Mouse (Mus musculus) adrenal gland, postnatal 4 days (tissue): ENCODE data around the gene Gm20388. TPM values are rescaled to one million over a fixed set of nuclear protein-coding genes. Genes with fewer than 3 reads are reported as not detected.

Source experiments
- DNase-seq, 2 experiments: peaks; one replicate each; pipeline ENCODE4 v3.0.0; 2021 to 2022; ENCODE audit warnings: low spot score in 2 of 2, mixed read lengths in 2 of 2
- total RNA-seq, 2 experiments: library from RNA; stranded (reverse); gene quantifications; 2 replicates each; pipeline ENCODE4 v1.2.3; 2021

Gene Gm20388
- total RNA-seq, 2 experiments from 2014 or later = 8.8 TPM; not detected in 1

DNA sequence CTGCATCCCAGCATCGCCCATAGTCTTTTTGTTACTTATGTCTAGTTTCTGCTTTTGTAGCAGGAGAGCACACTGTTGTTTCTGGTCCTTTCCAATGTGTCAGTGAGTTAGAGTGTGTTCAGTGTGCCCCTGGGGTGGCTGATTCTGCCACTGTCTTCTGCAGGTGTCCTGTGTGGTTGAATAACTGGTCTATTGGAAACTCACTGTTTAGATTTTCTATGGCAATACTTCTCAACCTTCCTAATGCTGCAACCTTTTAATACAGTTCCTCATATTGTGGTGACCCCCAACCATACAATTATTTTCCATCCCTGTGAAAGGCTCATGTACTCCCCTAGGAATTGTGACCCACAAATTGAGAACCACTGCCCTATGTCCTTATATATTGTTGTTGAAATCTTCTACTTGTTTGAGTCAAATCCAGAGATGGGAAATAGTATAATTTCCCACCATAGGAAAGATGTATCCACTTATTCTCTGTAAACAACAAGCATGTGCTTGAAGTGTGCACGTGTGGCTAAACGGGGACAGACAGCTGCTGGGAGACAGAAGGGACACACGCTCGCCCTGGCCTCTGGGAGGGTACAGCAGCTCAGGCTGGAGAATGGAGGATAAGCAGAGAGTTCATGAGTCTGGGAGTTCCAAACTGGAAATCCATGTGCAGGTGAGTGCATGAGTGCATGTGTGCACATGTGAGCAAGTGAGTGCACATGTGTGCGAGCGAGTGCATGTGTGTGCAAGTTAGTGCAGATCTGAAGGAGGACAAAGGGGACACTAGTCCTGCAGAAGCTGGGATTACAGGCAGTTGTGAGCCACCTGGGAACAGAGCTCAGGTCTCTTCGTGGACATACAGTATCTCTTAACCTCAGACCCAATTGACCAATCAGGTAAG lies 1931.7 kb downstream of the Gm20388 start:
- DNase-seq = no peak

DNA sequence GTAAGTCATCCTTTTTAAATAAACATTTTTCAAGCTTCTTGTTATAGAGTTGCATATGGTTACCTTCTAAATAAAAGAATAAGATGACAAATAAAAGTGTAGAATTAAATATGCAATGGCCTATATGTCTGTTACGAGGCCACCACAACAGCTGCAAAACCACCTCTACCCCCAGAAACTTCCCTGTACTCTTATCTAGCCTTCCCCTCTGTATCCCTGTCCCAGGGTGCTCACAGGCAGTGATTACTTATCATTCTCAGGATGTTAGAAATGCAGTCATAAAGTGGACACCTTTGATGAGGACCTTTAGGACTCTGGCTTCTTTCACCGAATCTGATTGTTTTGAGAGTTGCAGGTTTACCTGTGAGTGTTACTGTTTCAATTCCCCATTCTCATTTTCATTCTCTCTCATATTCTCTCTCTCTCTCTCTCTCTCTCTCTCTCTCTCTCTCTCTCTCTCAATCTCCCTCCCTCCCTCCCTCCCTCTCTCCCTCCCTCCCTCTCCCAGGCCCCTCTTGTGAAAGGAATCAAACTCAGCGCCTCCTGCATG lies 1932.6 kb downstream of the Gm20388 start:
- DNase-seq = no peak

- DNase-seq = no peak
These were observed 1934.1 kb downstream of the Gm20388 start for GRCm38 (mm10) chr8:121844765-121845164.

- DNase-seq = no peak
These were observed 1936.2 kb downstream of the Gm20388 start for GRCm38 (mm10) chr8:121846815-121847214.

DNA sequence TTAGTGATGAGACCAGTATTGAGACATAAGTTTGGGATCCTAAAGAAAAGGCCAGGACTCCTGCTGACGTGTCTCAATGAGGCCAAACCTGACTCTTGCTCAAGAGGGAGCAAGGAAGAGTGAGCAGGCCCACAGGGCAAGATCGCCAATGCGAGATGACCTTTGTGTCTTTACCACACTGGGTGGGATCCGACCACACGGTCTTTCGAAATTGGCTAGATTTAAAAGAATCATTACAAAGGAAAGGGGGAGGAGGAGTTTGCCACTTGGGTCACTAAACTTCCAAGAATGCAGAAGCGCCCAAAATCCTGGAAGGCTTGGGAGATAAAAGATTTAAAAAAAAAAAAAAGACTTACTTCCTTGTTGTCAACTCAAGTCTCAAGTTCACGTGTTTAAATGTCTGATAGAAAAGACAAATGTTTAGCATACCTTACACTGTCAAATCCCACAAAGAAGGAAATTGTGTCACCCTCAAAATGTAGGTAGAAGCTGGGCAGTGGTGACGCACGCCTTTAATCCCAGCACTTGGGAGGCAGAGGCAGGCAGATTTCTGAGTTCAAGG lies 1936.7 kb downstream of the Gm20388 start:
- no peak for DNase-seq

GRCm38 (mm10) chr8:121847987-121848386 lies 1937.3 kb downstream of the Gm20388 start:
- DNase-seq = no peak

DNA sequence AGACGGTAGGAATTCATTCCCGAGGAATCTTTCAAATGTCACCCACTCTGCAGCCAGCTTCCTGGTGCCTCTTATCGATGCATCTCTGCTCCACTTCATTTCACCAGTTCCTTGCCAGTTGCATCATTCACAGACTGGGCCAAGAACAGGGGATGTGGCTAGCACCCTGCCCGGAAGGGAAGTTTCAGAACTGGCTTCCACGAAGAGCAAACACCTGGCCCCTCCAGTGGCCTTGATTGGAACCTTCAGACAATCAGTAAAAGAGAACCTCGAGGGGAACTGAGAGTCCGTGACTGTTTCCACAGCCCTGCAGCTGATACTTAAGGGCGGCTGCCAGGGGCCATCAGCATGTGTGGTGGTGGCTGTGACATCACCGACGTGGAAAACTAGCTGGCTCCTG lies 1937.9 kb downstream of the Gm20388 start:
- DNase-seq = no peak

GRCm38 (mm10) chr8:121849303-121849702 lies 1938.7 kb downstream of the Gm20388 start:
- no peak for DNase-seq

DNA sequence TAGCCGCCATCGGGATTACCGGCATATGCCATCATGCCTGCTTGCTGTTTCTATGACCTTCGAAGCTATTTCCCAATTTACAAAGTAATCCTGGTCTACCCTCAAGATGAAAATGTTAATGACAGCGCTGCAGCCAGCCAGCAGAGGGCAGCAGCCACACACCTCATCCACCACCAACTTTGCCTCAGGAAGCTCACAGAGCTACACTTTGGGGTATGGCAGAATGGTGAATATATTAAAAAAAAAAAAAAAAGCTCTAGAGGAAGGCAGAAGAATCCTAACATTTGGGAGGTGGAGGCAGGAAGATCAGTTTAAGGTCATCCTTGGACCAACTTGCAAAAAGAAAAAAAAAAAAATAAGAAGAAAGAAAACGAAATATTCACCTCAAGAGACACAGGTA lies 1939.4 kb downstream of the Gm20388 start:
- DNase-seq = peak in 1 of 2 experiments; percentile 57

- DNase-seq = no peak
These were observed 1939.8 kb downstream of the Gm20388 start for GRCm38 (mm10) chr8:121850436-121850820.

- DNase-seq = peak; percentile 92 to 96
These were observed 1940.3 kb downstream of the Gm20388 start for GRCm38 (mm10) chr8:121850821-121851470.

DNA sequence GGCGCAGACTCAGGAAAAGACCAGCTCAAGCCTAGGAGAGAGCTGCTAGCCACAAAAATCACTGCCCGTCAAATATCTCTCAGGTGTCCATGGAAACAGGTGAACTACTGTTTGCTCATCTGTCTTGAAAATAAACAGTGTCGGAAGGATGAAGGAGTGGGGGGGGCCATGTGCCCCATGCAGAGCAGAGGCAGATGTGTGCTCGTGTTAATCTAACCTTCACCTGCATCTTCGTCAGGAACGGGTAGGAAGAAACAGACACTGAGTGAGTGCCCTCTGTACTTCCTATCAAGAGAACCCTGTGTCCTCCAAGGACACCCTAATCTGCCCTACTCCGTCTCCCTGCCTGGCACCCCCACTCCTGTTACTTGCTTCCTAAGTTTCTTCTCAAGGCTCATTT lies 1941.1 kb downstream of the Gm20388 start:
- no peak for DNase-seq

GRCm38 (mm10) chr8:121852464-121852863 lies 1941.8 kb downstream of the Gm20388 start:
- DNase-seq = no peak

DNA sequence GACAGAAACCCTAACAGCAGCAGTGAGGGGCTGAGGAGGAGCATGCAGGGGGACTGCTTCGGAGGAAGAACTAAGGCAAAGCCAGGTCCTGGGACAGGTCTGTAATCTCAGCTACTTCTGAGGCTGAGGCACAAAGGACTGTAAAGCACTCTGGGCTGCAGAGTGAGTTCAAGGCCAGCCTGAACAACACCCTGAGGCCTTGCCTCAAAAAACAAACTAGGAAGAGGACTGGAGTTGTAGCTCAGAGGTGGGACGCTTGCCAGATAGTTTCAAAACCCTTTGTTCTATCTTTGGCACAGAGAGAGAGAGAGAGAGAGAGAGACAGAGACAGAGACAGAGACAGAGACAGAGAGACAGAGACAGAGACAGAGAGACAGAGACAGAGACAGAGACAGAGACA lies 1942.9 kb downstream of the Gm20388 start:
- peak in 1 of 2 experiments; percentile 27 for DNase-seq

DNA sequence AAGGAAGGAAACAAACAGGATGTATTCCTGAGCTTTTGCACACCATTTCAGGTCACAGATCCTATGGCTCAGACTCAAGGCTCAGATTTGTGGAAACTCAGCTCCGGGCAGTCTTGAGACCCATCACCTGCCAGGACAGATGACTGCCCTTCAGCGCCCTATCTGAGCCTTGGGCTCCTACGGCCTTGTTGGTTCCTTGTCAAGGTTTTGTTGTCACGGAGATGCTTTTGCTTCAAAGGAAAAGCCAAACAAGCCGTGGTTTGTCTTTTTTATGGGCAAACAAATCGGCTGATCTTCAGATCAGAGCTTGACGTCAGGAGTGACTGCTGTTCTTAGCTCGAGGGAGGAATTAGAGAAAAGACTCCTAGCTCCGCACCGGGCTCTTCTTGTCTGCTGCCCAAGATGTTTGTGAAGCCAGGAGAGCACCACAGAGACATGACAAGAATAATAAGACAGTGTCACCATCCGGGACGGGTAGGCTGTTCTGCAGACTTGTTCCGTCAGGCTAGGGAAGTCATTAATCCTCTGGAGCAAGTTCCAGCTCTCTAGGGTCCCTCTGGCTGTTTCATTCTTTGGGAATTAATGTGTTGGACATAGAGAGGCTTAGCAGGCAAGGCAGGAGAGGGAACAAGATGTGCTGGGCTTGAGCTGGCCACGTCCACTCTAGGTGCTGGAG lies 1945.6 kb downstream of the Gm20388 start:
- no peak for DNase-seq

DNA sequence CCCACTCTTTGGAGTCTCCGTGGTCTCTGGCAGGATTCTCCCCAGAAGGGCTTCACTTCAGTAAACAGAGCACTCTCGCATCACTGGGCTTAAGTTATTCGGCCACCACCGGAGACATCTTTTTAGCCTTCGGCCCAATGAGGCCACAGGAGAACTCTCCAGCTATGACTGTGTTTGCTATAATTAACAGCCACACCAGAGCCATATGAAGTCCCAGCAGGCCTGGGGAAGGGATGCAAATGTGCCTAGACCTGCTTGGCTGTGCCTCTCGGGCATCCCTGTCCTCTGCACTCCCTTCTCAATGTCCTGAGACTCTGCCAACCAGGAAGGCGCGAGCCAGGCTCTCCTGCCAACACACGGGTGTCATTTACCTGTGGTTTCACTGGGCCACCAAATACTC lies 1946.7 kb downstream of the Gm20388 start:
- DNase-seq = no peak

- no peak for DNase-seq
These were observed 1947.1 kb downstream of the Gm20388 start for GRCm38 (mm10) chr8:121857747-121858146.

DNA sequence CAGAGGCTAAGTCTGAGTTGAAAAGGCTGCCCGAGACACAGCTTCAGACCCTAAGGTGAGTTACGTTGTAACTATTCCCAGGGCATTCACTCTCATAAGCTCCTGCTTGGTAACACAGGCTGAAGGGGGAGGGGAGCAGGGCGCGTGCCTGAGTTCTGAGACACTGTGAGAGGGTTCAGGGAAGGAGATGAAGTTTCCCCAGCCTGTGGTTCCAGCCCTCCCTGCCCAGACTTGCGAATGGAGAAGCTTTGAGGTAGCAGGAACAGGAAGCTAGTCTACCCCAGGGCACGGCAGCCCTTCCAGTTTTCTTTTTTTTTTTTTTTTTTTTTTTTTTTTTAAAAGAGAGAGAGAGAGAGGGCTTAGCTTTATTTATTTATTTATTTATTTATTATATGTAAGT lies 1950.6 kb downstream of the Gm20388 start:
- DNase-seq = no peak

DNA sequence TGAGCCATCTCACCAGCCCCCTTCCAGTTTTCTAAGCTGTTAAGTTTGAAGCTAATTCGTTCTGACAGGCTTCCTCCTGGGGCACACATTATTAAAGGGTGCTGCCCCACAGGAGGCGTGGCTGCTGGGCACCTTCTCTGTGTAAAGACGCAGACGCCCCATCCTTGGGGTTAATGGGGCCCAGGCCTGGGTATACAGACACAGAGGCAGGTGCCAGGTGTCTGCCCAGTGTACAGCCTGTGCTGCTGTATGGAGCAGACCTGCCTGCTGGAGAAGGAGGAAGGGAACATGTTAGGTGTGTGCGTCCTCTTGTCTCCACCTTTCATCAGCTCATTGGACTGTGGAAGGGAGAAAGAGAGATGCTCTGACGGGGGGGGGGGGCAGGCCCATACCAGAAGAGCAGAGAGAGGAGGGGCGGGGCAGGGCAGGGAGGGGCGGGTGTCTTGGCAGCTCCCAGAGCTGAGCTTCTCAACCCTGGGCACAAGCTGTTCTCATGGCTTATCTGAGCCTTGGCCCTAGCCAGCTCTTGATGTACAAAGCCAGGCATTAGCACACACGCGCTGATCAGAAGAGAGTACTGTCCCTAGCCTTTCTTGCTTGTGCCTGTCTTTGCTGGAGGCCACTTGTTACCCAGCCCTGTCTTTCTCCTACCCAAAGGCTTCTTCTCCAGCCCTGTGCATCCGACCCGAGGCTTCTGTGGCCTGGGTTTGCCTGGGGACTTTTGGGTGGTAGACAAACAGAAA lies 1951.3 kb downstream of the Gm20388 start:
- DNase-seq = no peak

- DNase-seq = no peak
These were observed 1954.7 kb downstream of the Gm20388 start for GRCm38 (mm10) chr8:121865356-121865755.

- DNase-seq = no peak
These were observed 1957.6 kb downstream of the Gm20388 start for GRCm38 (mm10) chr8:121868196-121868595.
